Mouse (Mus musculus) liver, adult (tissue): ENCODE data around the gene Cabp1.

Experiments
- GATA4 ChIP-seq: IDR thresholded peaks from 2 replicates; pipeline ENCODE4 v1.6.1; 2014; ENCODE audit warnings: mild to moderate bottlenecking, low read length; ENCODE audit not compliant: insufficient replicate concordance

The Cabp1 gene

GRCm38 (mm10) chr5:115193669-115194625, at the start of gene Cabp1:
Gene Cabp1, minus strand, starts transcription at chr5:115194381.
- TF ChIP-seq GATA4: no peak

- no peak for TF ChIP-seq GATA4
These were observed 46.0 kb upstream of the Cabp1 start for GRCm38 (mm10) chr5:115240191-115240590.

GRCm38 (mm10) chr5:115238729-115239195, 44.6 kb upstream of the Cabp1 start:
- TF ChIP-seq GATA4: no peak

- no peak for TF ChIP-seq GATA4
These were observed 43.9 kb upstream of the Cabp1 start for GRCm38 (mm10) chr5:115237803-115238728.

- 0 out of 2 replicates have a peak, but pooled peaks have one; percentile 15 for TF ChIP-seq GATA4
These were observed 41.6 kb upstream of the Cabp1 start, which contains the start of gene Pop5 for GRCm38 (mm10) chr5:115235786-115236263. Gene Pop5, plus strand, starts transcription at chr5:115235836.

GRCm38 (mm10) chr5:115235323-115235771, 41.2 kb upstream of the Cabp1 start:
- TF ChIP-seq GATA4: no peak

GRCm38 (mm10) chr5:115234519-115234918, 40.3 kb upstream of the Cabp1 start:
- no peak for TF ChIP-seq GATA4

GRCm38 (mm10) chr5:115233031-115233780, 39.0 kb upstream of the Cabp1 start:
- no peak for TF ChIP-seq GATA4

- TF ChIP-seq GATA4: no peak
These were observed 38.3 kb upstream of the Cabp1 start for GRCm38 (mm10) chr5:115232516-115232915.

GRCm38 (mm10) chr5:115231552-115232120, 37.5 kb upstream of the Cabp1 start:
- no peak for TF ChIP-seq GATA4

- no peak for TF ChIP-seq GATA4
These were observed 36.8 kb upstream of the Cabp1 start for GRCm38 (mm10) chr5:115230830-115231551.

GRCm38 (mm10) chr5:115222485-115222884, 28.3 kb upstream of the Cabp1 start:
- no peak for TF ChIP-seq GATA4

- no peak for TF ChIP-seq GATA4
These were observed 26.9 kb upstream of the Cabp1 start for GRCm38 (mm10) chr5:115220931-115221640.
